Mouse (Mus musculus) intestine, embryonic 14.5 days (tissue): ENCODE results near the gene Pum1. TPM values are rescaled to one million over a fixed set of nuclear protein-coding genes. Genes with fewer than 3 reads are reported as not detected.

Experiments used
- ATAC-seq: fragments of 200-750 bp; cut with Nextera tagmentation; replicated peaks from 2 replicates; pipeline ENCODE4 v1.8.0; 2017; ENCODE audit warnings: low read depth, moderate number of reproducible peaks, moderate TSS enrichment, moderate library complexity; ENCODE audit not compliant: low FRiP score, low TSS enrichment
- DNase-seq: peaks from one replicate; pipeline ENCODE4 v3.0.0-alpha.2; 2018; ENCODE audit warnings: low spot score
- H3K27ac ChIP-seq: fragments of 300-500 bp; sonication (generic); 2 replicates; pipeline ENCODE4 v1.5.1; 2014; ENCODE audit warnings: low read depth, mild to moderate bottlenecking, control low read depth
- H3K27me3 ChIP-seq: fragments of 300-500 bp; sonication (generic); replicated peaks from 2 replicates; pipeline ENCODE4 v1.6.1; 2014; ENCODE audit warnings: low read length, control low read depth; ENCODE audit not compliant: control insufficient read depth, insufficient read depth
- H3K36me3 ChIP-seq: fragments of 300-500 bp; sonication (generic); 2 replicates; pipeline ENCODE4 v1.6.1; 2014; ENCODE audit warnings: low read length, control low read depth; ENCODE audit not compliant: control insufficient read depth, insufficient read depth
- H3K4me1 ChIP-seq: fragments of 300-500 bp; sonication (generic); replicated peaks from 2 replicates; pipeline ENCODE4 v1.6.1; 2014; ENCODE audit warnings: low read length, control low read depth, mixed read lengths; ENCODE audit not compliant: control insufficient read depth, insufficient read depth
- H3K4me2 ChIP-seq: fragments of 300-500 bp; sonication (generic); 2 replicates; pipeline ENCODE4 v1.6.1; 2014; ENCODE audit warnings: low read length
- H3K4me3 ChIP-seq: fragments of 300-500 bp; sonication (generic); 2 replicates; pipeline ENCODE4 v1.5.1; 2014; ENCODE audit warnings: low read depth, low read length, control low read depth, mixed read lengths
- H3K9ac ChIP-seq: fragments of 300-500 bp; sonication (generic); 2 replicates; pipeline ENCODE4 v1.6.1; 2014; ENCODE audit warnings: mild to moderate bottlenecking, low read length
- H3K9me3 ChIP-seq: fragments of 300-500 bp; sonication (generic); 2 replicates; pipeline ENCODE4 v1.6.1; 2016; ENCODE audit warnings: low read length, control low read depth; ENCODE audit not compliant: control insufficient read depth
- WGBS: fragments of 180-500 bp; shearing (Covaris S2); extraction: QIAGEN DNeasy Blood & Tissue Kit; methylation state at CpG from one replicate; pipeline ENCODE4 v1.1.7; 2014; 5-methylcytosine and 5-hydroxymethylcytosine counted together
- polyA plus RNA-seq: library from polyadenylated mRNA; unstranded; fragments of >200 nt; fragmentation: Nextera tagmentation; extraction: Ambion mirVana; gene quantifications from 2 replicates; pipeline ENCODE4 v1.2.1, GENCODE M21; 2014

Gene Pum1
- polyA plus RNA-seq, 1 experiment from 2014 or later: 91.7 TPM

DNA sequence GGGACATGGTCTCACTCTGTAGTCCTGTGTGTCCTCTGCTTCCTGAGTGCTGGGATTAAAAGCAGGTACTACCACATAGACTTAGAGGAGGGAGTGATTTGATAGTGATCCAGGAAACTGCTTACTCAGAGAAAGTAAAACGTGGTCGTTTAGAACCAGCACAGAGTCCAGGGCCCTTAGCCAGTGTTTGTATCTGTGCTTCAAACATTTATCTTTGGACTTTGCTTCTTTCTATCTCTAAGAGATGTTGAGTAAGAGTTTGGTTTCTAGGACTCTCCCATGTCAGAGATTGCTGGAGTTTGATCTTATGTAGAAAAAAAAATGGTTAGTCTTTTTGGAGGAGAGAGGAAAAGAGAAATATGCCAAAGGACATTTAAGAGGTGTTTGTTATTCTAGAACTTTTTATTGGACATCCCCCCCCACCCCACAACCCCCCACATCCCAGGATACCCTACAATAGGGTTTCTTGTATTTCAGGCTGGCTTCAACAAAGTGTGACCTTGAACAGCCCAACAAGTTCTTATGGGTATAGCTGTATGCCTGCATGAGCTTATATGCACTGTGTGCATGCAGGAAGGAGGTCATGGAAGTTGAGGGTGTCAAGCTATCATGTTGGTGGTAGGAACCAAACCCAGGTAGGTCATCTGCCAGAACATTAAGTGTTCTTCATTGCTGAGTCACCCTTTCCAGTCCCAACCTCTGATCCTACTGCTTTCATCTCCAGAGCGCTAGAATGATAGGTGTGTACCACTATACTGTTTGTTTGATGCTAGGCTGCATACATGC is 43.3 kb downstream of the Pum1 start:
- Histone ChIP-seq H3K4me2 (no peak overlapping the region), H3K9ac (no peak overlapping the region), H3K4me3 (no peak overlapping the region), H3K36me3 (peaks cover 47% of the 10 kb centered on the region), H3K27me3 (no peaks in the 10 kb centered on the region), H3K4me1 (no peaks in the 10 kb centered on the region; the same call in none of the 2 replicates), H3K9me3 (no peaks in the 10 kb centered on the region), H3K27ac (no peak overlapping the region)
- peak; percentile 54; the same call in 1 of the 2 replicates for ATAC-seq
- DNase-seq: no peak
- WGBS: 49% methylated on average over 3 of the region's 3 CpGs

DNA sequence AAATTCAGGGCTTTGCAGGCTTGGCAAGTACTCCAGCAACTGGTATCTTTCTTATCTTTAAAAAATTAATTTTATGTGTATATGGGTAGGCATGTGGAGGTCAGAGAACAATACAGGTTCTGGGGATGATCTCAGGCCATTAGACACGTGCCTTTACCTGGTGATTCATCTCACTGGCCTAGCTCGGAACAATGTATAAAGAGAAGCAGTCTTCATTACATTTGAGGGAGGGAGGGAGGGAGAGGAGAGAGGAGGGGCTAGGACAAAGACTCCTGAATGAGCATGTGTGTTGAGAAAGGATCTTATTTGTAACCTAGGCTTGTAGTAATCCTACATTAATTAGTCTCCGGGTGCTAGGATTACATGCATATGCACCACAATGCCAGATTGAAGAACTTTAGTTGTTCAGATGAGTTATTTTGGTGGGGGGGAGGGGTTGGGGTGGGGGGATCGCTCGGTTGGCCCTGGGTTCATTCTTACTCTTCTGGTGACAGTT is 48.3 kb downstream of the Pum1 start:
- Histone ChIP-seq H3K36me3 (peaks cover 10% of the 10 kb centered on the region), H3K4me3 (no peak overlapping the region), H3K27ac (no peak overlapping the region), H3K4me1 (peaks cover 21% of the 10 kb centered on the region), H3K9me3 (no peaks in the 10 kb centered on the region), H3K9ac (no peak overlapping the region), H3K4me2 (no peak overlapping the region), H3K27me3 (no peaks in the 10 kb centered on the region)
- ATAC-seq (no peak), DNase-seq (no peak)
- 58% methylated on average over 5 of the region's 5 CpGs for WGBS

DNA sequence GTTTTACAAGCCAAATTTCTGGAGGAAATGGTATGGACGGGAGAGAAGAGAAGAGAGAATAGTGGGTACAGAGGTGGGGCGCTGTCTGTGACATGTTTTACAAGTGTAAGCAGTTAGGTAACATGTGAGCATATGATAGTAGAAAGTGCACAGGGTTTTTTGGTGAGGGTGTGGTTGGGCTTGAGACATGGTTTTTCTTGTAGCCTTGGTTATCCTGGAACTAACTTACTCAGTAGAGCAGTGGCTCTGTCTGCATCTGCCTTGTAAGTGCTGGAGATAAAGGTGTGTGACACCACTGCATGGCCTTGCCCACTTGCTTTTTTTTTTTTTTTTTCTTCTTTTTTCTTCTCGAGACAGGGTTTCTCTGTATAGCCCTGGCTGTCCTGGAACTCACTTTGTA is 49.2 kb downstream of the Pum1 start:
- Histone ChIP-seq H3K4me3 (no peak overlapping the region), H3K4me2 (no peak overlapping the region), H3K9ac (no peak overlapping the region), H3K27me3 (no peaks in the 10 kb centered on the region), H3K4me1 (peaks cover 21% of the 10 kb centered on the region), H3K36me3 (peaks cover 5% of the 10 kb centered on the region), H3K27ac (no peak overlapping the region), H3K9me3 (no peaks in the 10 kb centered on the region)
- WGBS: 69% methylated on average over 3 of the region's 3 CpGs
- 0 out of 2 replicates have a peak, but pooled peaks have one; percentile 23 for ATAC-seq
- no peak for DNase-seq

DNA sequence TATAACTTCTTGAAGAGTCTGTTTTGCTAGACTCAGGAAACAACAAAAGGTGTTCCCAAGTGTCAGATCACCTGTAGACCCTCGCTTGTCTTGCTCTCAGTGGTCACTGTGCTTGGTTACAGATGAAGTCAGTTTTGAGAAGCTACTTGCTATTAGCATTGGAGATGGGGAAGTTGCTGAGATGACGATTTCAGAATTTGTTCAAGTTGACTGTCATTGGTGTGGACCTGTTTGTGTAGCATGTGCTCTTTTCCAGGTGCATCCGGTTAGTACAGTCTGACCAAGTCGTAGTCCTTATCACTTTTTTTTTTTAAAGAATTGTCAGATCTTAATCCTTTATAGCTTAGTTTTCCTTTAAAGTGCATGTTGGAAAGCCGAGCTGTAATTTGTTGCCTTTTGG is 50.3 kb downstream of the Pum1 start:
- H3K4me3 ChIP-seq: no peak overlapping the region
- ATAC-seq: no peak
- no peak overlapping the region for H3K9ac ChIP-seq
- no peak for DNase-seq
- H3K27me3 ChIP-seq: no peaks in the 10 kb centered on the region
- H3K9me3 ChIP-seq: no peaks in the 10 kb centered on the region
- peaks cover 10% of the 10 kb centered on the region for H3K36me3 ChIP-seq
- H3K27ac ChIP-seq: no peak overlapping the region
- 71% methylated on average over 5 of the region's 5 CpGs for WGBS
- no peak overlapping the region for H3K4me2 ChIP-seq
- peaks cover 21% of the 10 kb centered on the region for H3K4me1 ChIP-seq

DNA sequence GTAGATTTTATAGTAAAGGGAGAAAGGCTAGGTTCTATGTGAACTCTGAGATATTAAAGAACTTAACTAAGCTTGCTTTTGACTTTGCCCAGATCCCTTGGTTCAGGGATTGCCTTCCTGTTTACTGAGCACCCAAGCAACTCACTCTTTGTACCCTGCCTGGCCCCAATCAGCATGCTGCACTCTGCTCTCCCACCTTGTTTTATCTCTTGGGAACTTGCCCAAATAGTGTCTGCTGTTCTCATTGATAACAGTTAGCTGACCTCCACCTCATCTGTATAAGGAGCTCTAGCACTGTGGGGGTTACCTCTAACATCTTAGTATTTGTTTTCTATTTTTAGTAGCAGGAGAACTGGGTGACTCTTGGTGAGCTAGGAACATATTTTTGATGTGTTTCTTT is 52.0 kb downstream of the Pum1 start:
- no peaks in the 10 kb centered on the region for H3K9me3 ChIP-seq
- H3K4me1 ChIP-seq: peaks cover 22% of the 10 kb centered on the region
- H3K27ac ChIP-seq: no peak overlapping the region
- no peak overlapping the region for H3K4me2 ChIP-seq
- H3K4me3 ChIP-seq: no peak overlapping the region
- ATAC-seq (no peak), DNase-seq (no peak)
- H3K36me3 ChIP-seq: peaks cover 21% of the 10 kb centered on the region
- no peaks in the 10 kb centered on the region for H3K27me3 ChIP-seq
- no peak overlapping the region for H3K9ac ChIP-seq

DNA sequence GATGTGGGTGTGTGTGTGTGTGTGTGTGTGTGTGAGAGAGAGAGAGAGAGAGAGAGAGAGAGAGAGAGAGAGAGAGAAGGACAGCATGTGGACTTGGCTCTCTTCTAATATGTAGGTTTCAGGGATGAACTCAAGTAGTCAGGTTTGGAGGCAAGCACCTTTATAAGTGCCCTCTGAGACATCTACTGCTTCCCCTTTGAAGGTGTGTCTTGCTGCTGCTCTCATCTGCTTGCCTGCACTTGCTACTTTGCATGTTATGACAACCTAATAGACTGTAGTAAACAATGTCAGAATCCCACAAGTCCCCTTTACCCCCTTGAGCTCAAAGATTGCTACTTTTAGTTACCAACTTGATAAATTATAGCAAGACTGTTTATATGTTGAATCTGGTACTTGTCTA is 52.5 kb downstream of the Pum1 start:
- H3K27ac ChIP-seq: no peak overlapping the region

DNA sequence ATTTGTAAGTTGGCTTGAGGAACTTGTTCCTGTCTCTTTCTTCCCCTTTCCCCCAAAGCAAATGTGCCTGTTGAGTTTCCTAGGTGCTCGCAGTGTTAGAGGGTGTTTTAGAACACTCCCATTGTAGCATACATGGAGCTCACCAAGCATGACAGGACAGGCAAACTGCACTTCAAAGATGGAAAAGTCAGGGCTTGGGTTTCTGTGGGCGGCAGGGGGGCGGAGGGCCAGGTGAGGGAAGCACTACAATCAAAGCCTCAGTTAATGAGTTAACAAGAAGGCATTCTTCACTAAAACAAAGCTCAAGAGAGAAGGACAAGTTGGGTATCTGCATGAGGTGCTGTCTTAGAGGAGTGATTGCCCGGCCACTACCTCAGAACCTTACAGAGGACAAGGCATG is 56.2 kb downstream of the Pum1 start:
- DNase-seq (no peak), ATAC-seq (no peak)
- 73% methylated on average over 4 of the region's 4 CpGs for WGBS
- H3K9ac ChIP-seq: no peak overlapping the region
- peaks cover 20% of the 10 kb centered on the region for H3K4me1 ChIP-seq
- no peak overlapping the region for H3K4me2 ChIP-seq
- no peaks in the 10 kb centered on the region for H3K9me3 ChIP-seq
- peaks cover 34% of the 10 kb centered on the region for H3K36me3 ChIP-seq
- no peak overlapping the region for H3K27ac ChIP-seq
- no peak overlapping the region for H3K4me3 ChIP-seq
- no peaks in the 10 kb centered on the region for H3K27me3 ChIP-seq

More for the DNA sequence above, 52.5 kb downstream of the Pum1 start:
- Histone ChIP-seq H3K9ac (no peak overlapping the region), H3K36me3 (peaks cover 21% of the 10 kb centered on the region), H3K4me3 (no peak overlapping the region), H3K9me3 (no peaks in the 10 kb centered on the region), H3K4me1 (peaks cover 27% of the 10 kb centered on the region), H3K27me3 (no peaks in the 10 kb centered on the region), H3K4me2 (no peak overlapping the region)
- DNase-seq: no peak
- no peak for ATAC-seq

DNA sequence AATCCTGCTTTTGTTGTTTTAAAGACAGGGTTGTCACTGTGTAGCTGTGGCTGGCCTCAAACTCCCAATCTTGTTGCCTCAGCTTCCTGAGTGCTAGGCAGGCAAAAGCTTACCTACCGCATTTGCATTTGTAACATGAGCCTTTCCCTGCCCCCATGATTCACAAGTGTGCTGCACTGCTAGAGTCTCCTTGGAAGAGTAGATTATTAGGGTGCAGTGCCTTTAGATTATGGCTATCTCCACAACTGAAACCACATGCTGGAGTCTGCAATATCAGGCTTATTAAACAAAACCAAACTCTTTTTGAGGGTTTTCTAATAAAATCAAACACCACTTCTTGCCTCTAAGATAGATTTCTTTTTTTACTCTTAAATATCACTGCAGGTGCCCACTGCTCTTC is 59.5 kb downstream of the Pum1 start:
- Histone ChIP-seq H3K4me1 (peaks cover 6% of the 10 kb centered on the region; the same call in 1 of the 2 replicates), H3K9me3 (no peaks in the 10 kb centered on the region), H3K27me3 (no peaks in the 10 kb centered on the region), H3K9ac (no peak overlapping the region), H3K4me3 (no peak overlapping the region), H3K4me2 (no peak overlapping the region), H3K27ac (no peak overlapping the region), H3K36me3 (peaks cover 54% of the 10 kb centered on the region)
- 16% methylated on average over 1 of the region's 1 CpGs for WGBS
- no peak for ATAC-seq
- peak; percentile 24 for DNase-seq

DNA sequence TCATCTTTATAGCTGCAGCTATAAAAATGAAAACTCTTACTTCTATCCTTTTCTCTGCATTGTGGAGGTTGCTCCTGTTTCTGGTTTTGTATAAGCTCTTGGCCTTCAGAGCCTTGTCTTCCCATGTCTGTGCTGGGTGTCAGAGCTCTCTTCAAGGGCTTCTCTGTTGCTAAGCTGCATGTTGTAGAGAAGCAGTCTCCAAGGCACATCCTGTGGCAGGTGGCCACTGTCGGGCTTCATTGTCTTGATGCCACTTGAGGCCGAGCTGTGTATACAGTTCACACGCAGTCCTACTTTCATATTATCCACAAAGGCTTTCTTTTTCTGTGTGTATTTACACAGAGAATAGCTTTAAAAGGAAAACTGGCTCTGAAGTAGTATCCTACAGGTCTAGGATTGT is 63.0 kb downstream of the Pum1 start:
- no peak for ATAC-seq
- Histone ChIP-seq H3K9ac (no peak overlapping the region), H3K4me1 (no peaks in the 10 kb centered on the region), H3K4me2 (no peak overlapping the region), H3K4me3 (no peak overlapping the region), H3K36me3 (peaks cover 59% of the 10 kb centered on the region), H3K27ac (no peak overlapping the region), H3K9me3 (no peaks in the 10 kb centered on the region), H3K27me3 (no peaks in the 10 kb centered on the region)
- no peak for DNase-seq
- 68% methylated on average over 3 of the region's 3 CpGs for WGBS
